Mouse (Mus musculus) spleen, adult 18-20 months (tissue): Measurements from ENCODE around the gene Kcna3.

ENCODE experiments used
- DNase-seq, 2 experiments: peaks; one replicate each; pipeline ENCODE4 v3.0.0; 2022; ENCODE audit warnings: mixed read lengths in 2 of 2

Gene Kcna3

GRCm38 (mm10) chr3:107065510-107066095, 29.6 kb downstream of the Kcna3 start:
- no peak for DNase-seq

DNA sequence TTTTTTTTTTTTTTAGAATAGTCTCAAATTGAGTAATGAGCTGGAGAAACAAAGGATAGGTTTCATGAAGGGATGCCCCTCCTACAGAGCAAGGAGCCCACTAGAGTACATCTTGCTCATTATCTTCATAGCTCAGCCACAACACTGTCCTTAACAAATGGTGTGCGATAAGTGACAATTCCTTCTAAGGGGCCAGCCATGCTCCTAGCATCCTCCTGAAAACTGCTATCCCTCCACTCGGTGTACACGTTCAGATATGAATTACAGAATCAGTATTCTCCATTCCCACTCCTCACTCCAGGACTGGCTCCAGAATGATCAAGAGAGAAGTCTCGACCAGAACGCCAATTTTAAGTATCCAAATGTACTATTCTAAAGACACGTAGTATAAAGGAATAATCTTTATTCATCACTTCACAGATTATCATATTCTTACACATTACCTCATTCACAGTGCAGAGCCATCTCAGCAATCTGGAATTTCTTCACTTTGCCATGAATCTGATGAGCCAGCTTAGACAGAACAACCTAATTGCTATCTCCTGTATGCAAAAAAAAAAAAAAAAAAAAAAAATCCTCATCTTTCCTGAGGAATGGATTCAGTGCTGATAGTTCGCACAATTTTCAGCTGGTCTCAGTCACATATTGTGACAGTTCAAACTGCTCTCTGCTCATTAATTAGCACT, 30.3 kb downstream of the Kcna3 start:
- DNase-seq, result no peak

- DNase-seq, result no peak
These were observed 31.3 kb downstream of the Kcna3 start for GRCm38 (mm10) chr3:107067245-107067644.

- no peak for DNase-seq
These were observed 37.9 kb downstream of the Kcna3 start for GRCm38 (mm10) chr3:107073863-107074262.

GRCm38 (mm10) chr3:107075705-107076104, 39.7 kb downstream of the Kcna3 start:
- DNase-seq, result no peak

DNA sequence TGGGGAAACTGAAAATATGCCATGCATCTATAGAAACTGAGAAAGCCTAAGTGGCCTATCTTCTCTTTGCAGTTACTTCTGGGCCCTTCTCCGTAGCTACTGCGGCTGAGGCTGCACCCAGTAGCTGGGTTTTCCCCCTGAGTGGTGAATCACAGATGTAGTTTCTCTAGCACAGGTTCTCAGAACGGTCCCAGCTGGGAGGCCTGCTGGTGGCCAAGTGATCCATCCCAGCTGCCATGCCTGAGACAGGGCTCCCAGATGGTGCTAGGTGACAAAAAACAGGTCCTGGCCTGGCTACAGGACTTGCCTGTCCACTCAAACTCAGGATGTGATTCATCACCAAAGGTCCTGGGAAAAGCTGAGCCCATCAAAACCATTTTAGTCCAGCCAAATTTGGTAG, 40.7 kb downstream of the Kcna3 start:
- peak in 1 of 2 experiments; percentile 26 for DNase-seq

DNA sequence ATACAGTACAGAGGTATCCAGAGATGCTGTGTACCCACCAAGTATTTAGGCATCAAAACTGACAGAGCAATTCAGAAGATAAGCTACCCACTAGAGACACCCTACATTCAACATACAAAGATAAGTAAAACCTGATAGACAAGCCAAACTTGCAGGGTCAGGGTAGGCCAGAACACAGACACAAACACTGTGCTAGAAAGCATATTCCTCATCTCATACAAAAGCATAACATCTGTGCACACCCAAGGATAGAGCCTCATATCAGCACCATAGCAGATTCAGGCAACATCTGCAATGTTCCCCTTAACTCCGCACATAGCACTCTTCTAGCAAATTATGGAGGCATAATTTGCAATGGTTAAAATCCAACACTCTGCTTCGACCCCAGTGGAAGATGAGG, 41.1 kb downstream of the Kcna3 start:
- no peak for DNase-seq

GRCm38 (mm10) chr3:107080803-107081202, 44.8 kb downstream of the Kcna3 start:
- DNase-seq, result no peak

DNA sequence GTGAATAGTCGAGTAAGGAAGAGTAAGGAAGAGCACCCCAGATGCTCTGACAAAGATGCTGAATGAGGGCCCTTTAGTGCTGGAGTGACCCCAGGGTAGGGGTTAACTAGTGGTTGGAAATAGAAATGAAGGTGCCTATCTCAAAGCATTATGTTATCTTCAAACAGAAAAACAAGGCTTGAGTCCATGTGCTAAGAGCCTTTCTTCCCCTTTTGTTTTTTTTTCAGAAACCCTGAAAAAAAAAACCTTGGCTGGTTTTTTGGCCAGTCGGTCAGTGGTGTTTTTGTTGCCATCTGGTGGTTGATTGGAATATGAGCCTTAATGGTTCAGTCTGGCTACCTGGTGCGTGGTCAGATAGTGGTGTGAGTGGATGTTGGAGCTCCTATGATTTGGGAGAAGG, 45.3 kb downstream of the Kcna3 start:
- DNase-seq, result no peak

DNA sequence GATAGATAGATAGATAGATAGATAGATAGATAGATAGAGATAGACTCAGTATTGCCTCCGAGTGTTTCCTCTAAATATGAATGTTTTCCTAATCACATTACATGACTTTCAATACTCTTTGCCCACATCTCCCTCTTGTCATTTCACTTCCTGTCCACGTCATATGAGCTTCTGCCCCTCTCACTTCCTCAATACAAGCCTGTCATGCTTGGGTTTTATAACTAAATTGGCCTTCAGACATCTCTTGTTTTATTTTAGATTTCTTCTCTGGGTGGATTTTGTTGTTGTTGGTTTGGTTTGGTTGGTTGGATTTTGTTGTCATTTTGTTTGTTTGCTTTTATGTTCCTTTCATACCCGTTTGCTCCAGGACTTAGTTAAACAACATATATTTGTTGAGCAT, 48.6 kb downstream of the Kcna3 start:
- no peak for DNase-seq

DNA sequence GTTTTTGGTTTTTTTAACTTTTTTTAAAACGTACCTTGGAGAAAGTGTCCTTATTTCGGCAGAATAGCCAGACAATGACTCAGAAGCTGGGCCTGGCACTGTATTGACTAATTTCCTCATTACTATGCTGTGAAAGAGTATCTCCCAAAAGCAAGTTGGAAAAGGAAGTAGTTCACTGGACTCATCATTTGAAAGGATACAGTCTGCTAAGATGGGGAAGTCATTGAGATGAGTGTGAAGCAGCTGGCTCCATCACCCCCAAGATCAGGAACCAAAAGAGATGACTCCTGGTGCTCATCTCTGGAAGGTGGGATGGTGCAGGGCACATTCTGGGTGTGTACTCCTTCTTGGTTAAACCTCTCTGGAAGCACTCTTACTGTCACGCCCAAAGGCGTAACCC, 51.4 kb downstream of the Kcna3 start:
- no peak for DNase-seq
